Mouse (Mus musculus): ENCODE measurements around the gene Tmem176a. TPM values are rescaled to one million over a fixed set of nuclear protein-coding genes. Genes with fewer than 3 reads are reported as not detected.

Gene Tmem176a
- polyA plus RNA-seq, 1 experiment from 2014 or later: 10.3 TPM

DNA sequence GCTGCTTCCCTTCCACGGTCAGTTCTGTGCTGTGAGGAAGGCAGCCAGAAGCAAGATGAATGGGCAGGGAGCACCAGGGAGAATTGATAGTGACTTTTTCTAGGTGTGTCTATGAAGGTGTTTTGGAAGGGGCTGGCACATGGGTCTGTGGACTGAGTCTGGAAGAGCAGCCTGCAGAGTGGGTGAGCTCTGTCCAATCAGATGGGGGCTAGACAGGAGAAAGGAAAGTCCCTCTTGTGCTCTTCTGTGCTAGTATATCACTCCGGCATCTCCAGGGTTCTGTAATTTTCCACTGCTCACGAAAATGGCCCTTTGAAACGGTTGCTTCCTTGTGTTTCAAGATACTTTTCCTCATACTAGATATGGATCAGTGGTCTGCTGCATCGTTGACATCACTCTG lies 31.9 kb downstream of the Tmem176a start, which contains the start of gene Aoc1:
Gene Aoc1 (plus strand): TSS at position 301 of the 400 bp plus-strand sequence.
- no peaks in the 10 kb centered on the region for H3K9me3 ChIP-seq
- no peaks in the 10 kb centered on the region for H3K36me3 ChIP-seq (replicated peaks)
- H3K4me3 ChIP-seq: no peak within 1 kb of the TSS
- peaks cover 2% of the 10 kb centered on the region for H3K4me1 ChIP-seq
- DNase-seq (ENCODE audit: extremely low spot score, low spot score): no peak
- no peak within 1 kb of the TSS for H3K27ac ChIP-seq
- 85% methylated on average over 5 of the region's 5 CpGs for WGBS
- peaks cover 40% of the 10 kb centered on the region for H3K27me3 ChIP-seq (ENCODE audit: poor library complexity, severe bottlenecking)

GRCm38 (mm10) chr6:48874576-48874975 lies 33.9 kb downstream of the Tmem176a start:
- no peak for DNase-seq (ENCODE audit: extremely low spot score, low spot score)
- Histone ChIP-seq H3K4me1 (no peaks in the 10 kb centered on the region), H3K27me3 (ENCODE audit: poor library complexity, severe bottlenecking) (peaks cover 20% of the 10 kb centered on the region), H3K9me3 (no peaks in the 10 kb centered on the region), H3K4me3 (no peak overlapping the region), H3K27ac (no peak overlapping the region), H3K36me3 (replicated peaks) (no peaks in the 10 kb centered on the region)
- 82% methylated on average over 4 of the region's 4 CpGs for WGBS

DNA sequence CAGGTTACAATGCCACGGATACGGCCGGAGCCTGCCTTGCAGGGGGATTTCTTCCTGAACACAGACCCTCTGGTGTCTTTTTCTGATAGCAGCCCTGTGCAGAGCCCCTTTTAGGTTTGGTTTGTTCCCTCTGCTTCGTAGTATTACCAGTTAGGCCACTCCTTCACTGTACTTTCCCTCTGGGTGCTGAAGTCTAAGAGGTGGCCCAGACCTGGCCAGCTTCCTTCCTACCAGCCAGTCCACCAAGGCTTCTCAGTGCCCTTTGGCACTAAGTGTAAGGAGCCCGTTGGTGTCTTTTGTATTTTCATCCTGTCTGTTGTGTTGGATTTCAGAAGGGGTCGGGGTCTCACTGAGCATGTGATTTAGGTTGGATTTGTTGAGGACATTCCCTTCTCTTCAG lies 34.8 kb downstream of the Tmem176a start:
- WGBS: 88% methylated on average over 6 of the region's 6 CpGs
- no peak overlapping the region for H3K27ac ChIP-seq
- H3K27me3 ChIP-seq (ENCODE audit: poor library complexity, severe bottlenecking): peaks cover 11% of the 10 kb centered on the region
- no peaks in the 10 kb centered on the region for H3K36me3 ChIP-seq (replicated peaks)
- H3K4me3 ChIP-seq: no peak overlapping the region
- DNase-seq (ENCODE audit: extremely low spot score, low spot score): no peak
- no peaks in the 10 kb centered on the region for H3K4me1 ChIP-seq
- H3K9me3 ChIP-seq: no peaks in the 10 kb centered on the region

GRCm38 (mm10) chr6:48876510-48877135 lies 35.9 kb downstream of the Tmem176a start:
- no peaks in the 10 kb centered on the region for H3K27me3 ChIP-seq (ENCODE audit: poor library complexity, severe bottlenecking)
- no peaks in the 10 kb centered on the region for H3K4me1 ChIP-seq
- 77% methylated on average over 5 of the region's 5 CpGs for WGBS
- no peak for DNase-seq (ENCODE audit: extremely low spot score, low spot score)
- H3K9me3 ChIP-seq: no peaks in the 10 kb centered on the region
- H3K36me3 ChIP-seq (replicated peaks): no peaks in the 10 kb centered on the region
- no peak overlapping the region for H3K27ac ChIP-seq
- no peak overlapping the region for H3K4me3 ChIP-seq

- Histone ChIP-seq H3K9me3 (peaks cover 11% of the 10 kb centered on the region), H3K36me3 (replicated peaks) (no peaks in the 10 kb centered on the region), H3K27me3 (ENCODE audit: poor library complexity, severe bottlenecking) (no peaks in the 10 kb centered on the region), H3K27ac (no peak overlapping the region), H3K4me3 (no peak overlapping the region), H3K4me1 (no peaks in the 10 kb centered on the region)
- DNase-seq (ENCODE audit: extremely low spot score, low spot score): no peak
- 84% methylated on average over 4 of the region's 4 CpGs for WGBS
Observed at GRCm38 (mm10) chr6:48894203-48894602, 53.5 kb downstream of the Tmem176a start.

GRCm38 (mm10) chr6:48894938-48895818 lies 54.5 kb downstream of the Tmem176a start:
- no peak overlapping the region for H3K27ac ChIP-seq

DNA sequence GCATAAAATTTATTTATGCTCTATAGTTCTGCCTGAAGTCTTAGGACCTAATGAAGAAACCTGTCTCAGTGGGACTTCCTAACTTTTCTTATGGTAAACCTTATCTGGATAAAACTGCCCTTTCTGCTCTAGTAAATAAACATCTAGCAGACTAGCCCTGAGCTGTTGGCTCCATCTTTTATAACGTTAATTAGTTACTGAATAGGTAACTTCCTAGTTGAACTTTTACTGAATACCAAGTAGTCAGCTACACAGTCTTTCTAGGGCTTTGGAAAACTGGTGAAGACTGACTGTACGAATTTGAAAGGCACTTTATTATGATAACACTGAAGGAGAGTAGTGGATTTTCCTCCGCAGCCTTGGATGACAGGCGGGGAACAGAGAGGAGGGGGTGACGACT lies 55.2 kb downstream of the Tmem176a start:
- no peak for DNase-seq (ENCODE audit: extremely low spot score, low spot score)
- Histone ChIP-seq H3K9me3 (peaks cover 11% of the 10 kb centered on the region), H3K27ac (no peak overlapping the region), H3K4me1 (no peaks in the 10 kb centered on the region), H3K36me3 (replicated peaks) (no peaks in the 10 kb centered on the region), H3K27me3 (ENCODE audit: poor library complexity, severe bottlenecking) (no peaks in the 10 kb centered on the region), H3K4me3 (no peak overlapping the region)
- 91% methylated on average over 5 of the region's 5 CpGs for WGBS

More at GRCm38 (mm10) chr6:48894938-48895818, 54.5 kb downstream of the Tmem176a start:
- H3K9me3 ChIP-seq: peaks cover 11% of the 10 kb centered on the region
- H3K4me1 ChIP-seq: no peaks in the 10 kb centered on the region
- no peak overlapping the region for H3K4me3 ChIP-seq
- 92% methylated on average over 8 of the region's 8 CpGs for WGBS
- DNase-seq (ENCODE audit: extremely low spot score, low spot score): no peak
- no peaks in the 10 kb centered on the region for H3K36me3 ChIP-seq (replicated peaks)
- H3K27me3 ChIP-seq (ENCODE audit: poor library complexity, severe bottlenecking): no peaks in the 10 kb centered on the region

Other genes with a start within 250 kb of the Tmem176a start
- gene Repin1, start 247.0 kb upstream of the Tmem176a start, polyA plus RNA-seq (2016; fragmentation: Nextera tagmentation; extraction: Ambion mirVana): 53.1 and 56.8 TPM in 2 replicates
- 1.2 and 2.3 TPM in 2 replicates for gene Gm44965, start 247.0 kb upstream of the Tmem176a start, polyA plus RNA-seq (2016; fragmentation: Nextera tagmentation; extraction: Ambion mirVana)
- 8.8 and 11.1 TPM in 2 replicates for gene Zfp775, start 238.9 kb upstream of the Tmem176a start, polyA plus RNA-seq (2016; fragmentation: Nextera tagmentation; extraction: Ambion mirVana)
- 0.46 and 0.83 TPM in 2 replicates for gene AI854703, start 214.2 kb upstream of the Tmem176a start, polyA plus RNA-seq (2016; fragmentation: Nextera tagmentation; extraction: Ambion mirVana)
- 0.31 and 0.33 TPM in 2 replicates for gene Gimap8, start 193.7 kb upstream of the Tmem176a start, polyA plus RNA-seq (2016; fragmentation: Nextera tagmentation; extraction: Ambion mirVana)
- gene Gimap9, start 164.8 kb upstream of the Tmem176a start, polyA plus RNA-seq (2016; fragmentation: Nextera tagmentation; extraction: Ambion mirVana): 4.0 TPM in 2 replicates
- gene Gimap4, start 156.4 kb upstream of the Tmem176a start, polyA plus RNA-seq (2016; fragmentation: Nextera tagmentation; extraction: Ambion mirVana): 5.9 and 6.8 TPM in 2 replicates
- gene Gimap6, start 132.7 kb upstream of the Tmem176a start, polyA plus RNA-seq (2016; fragmentation: Nextera tagmentation; extraction: Ambion mirVana): 8.4 and 9.7 TPM in 2 replicates
- not detected in 2 replicates for gene Gm28053, start 122.3 kb upstream of the Tmem176a start, polyA plus RNA-seq (2016; fragmentation: Nextera tagmentation; extraction: Ambion mirVana)
- gene Gimap7, start 122.3 kb upstream of the Tmem176a start, polyA plus RNA-seq (2016; fragmentation: Nextera tagmentation; extraction: Ambion mirVana): not detected in 2 replicates
- gene Gimap1, start 101.9 kb upstream of the Tmem176a start, polyA plus RNA-seq (2016; fragmentation: Nextera tagmentation; extraction: Ambion mirVana): 5.9 and 6.1 TPM in 2 replicates
- 0.62 and 1.0 TPM in 2 replicates for gene Gimap5, start 94.7 kb upstream of the Tmem176a start, polyA plus RNA-seq (2016; fragmentation: Nextera tagmentation; extraction: Ambion mirVana)
- gene Gimap3, start 70.1 kb upstream of the Tmem176a start, polyA plus RNA-seq (2016; fragmentation: Nextera tagmentation; extraction: Ambion mirVana): not detected in 2 replicates
- 19.8 and 25.4 TPM in 2 replicates for gene Tmem176b, start 577 bp downstream of the Tmem176a start, polyA plus RNA-seq (2016; fragmentation: Nextera tagmentation; extraction: Ambion mirVana)
- gene Aoc1, start 32.0 kb downstream of the Tmem176a start, polyA plus RNA-seq (2016; fragmentation: Nextera tagmentation; extraction: Ambion mirVana): 0.05 TPM in 1 of 2 replicates, not detected in the other
- gene 1600015I10Rik, start 89.0 kb downstream of the Tmem176a start, polyA plus RNA-seq (2016; fragmentation: Nextera tagmentation; extraction: Ambion mirVana): not detected in 2 replicates
- not detected in 2 replicates for gene Doxl2, start 134.0 kb downstream of the Tmem176a start, polyA plus RNA-seq (2016; fragmentation: Nextera tagmentation; extraction: Ambion mirVana)
- gene Svs1, start 145.9 kb downstream of the Tmem176a start, polyA plus RNA-seq (2016; fragmentation: Nextera tagmentation; extraction: Ambion mirVana): not detected in 2 replicates
- gene Gpnmb, start 195.6 kb downstream of the Tmem176a start, polyA plus RNA-seq (2016; fragmentation: Nextera tagmentation; extraction: Ambion mirVana): 1.1 and 2.5 TPM in 2 replicates
- 71.4 and 71.9 TPM in 2 replicates for gene Malsu1, start 232.9 kb downstream of the Tmem176a start, polyA plus RNA-seq (2016; fragmentation: Nextera tagmentation; extraction: Ambion mirVana)